Mouse (Mus musculus) liver, embryonic 18 days (tissue): ENCODE data around the gene Hoxa10. TPM values are rescaled to one million over a fixed set of nuclear protein-coding genes. Genes with fewer than 3 reads are reported as not detected.

Experiments
- polyA plus RNA-seq: library from polyadenylated mRNA; depleted of rRNA; stranded (reverse); fragments of >200 nt; gene quantifications from 2 replicates; pipeline ENCODE4 v1.2.3, GENCODE M21; 2012; rRNA removed

Gene Hoxa10
- polyA plus RNA-seq = 0.02 TPM in 2 replicates

DNA sequence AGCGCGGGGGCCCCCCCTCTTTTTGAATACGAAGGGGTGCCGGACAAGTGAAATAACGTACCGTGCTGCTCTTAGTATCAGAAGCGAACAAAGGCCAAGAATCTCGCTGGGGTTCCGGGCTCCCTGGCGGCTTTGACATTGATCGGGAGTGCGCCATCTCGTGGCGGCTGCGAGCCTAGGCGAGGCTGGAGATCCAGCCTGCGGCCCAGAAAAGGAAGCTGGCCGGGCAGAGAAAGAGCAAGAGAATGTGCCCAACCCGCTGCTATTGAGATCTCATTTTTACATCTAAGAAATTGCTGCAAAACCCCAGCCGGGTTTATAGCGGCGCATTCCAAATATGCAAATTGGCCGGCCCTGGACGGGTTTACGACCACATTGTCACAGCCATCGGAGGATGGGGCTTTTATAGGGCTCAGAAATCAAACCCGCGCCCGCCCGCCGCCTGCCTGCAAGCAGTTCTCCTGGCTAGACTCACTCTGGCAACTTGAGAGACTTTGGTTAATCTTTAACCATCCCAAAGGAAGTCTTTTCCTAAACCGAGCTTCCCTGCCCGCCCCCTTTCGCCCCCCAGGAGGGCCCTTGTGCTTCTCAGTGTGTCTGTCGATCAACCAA, at the start of gene Hoxa10:
Hoxa10 (minus strand) TSS at position 466 of the 612 bp plus-strand sequence.

DNA sequence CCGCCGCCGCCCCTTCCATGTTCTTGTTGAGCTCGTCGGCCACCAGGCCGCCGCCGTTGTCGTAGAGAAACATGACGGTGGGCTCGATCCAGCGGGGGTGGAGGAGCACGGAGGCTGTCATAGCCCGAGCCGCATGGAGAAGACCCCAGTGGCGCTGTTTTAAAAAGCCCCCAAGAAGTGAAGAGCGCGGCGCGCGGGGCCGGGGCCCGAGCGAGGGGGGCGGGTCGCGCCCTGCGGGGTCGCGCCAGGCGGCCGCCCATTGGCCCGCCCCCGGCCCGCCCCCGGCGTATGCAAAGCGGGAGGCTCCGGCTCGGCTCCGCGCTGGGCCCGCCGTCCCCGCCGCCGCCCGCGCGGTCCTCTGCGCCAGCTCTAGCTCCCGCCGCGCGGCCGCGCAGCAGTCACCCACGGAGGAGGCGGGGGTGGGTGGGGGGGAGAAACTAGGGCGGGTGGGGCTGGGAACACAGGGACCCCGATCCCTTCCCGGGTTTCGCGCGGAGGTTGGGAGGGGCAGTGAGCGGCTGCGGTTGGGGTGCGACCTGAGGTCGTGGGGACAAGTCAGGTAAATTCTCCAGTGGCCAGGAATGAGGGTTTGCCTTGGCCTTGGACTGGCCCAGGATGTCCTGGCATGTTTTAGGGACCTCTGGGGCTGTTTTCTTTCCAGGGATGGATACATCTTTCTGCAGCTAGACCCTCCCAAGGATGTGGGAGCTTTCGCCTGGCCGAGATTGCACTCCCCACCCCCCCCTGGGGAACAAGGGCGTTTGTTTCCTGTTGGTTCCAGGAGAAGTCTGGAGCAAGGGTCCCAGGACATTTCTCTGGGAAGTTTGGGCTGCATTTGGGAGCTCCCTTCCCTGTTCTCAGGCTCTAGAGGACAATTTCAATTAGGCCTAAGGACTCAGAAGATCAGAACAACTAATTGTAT, 20.3 kb upstream of the Hoxa10 start, which contains the start of gene Hoxa13:
Hoxa13 (minus strand) TSS at position 227 of the 922 bp plus-strand sequence.

DNA sequence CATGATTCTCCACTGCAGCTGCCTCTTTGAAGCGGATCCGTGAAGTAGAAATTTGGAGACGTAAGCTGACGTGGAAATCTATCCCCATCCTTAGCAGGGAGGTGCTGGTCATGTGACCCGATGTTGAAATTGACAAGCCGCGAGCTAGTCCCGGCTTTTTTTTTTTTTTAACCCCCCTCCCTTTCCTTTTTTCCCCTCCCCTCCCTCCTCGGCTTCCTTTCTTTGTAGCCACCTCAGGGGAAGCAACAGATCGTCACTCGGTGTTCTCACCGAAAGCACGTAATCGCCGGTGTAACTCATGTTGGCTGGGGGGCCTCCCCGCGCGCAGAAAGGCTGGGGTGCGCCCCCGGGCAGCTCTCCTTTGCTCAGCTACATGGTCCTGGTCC, 5.1 kb upstream of the Hoxa10 start, which contains the start of gene Hoxa11:
Hoxa11 (minus strand) TSS at position 54 of the 386 bp plus-strand sequence.

DNA sequence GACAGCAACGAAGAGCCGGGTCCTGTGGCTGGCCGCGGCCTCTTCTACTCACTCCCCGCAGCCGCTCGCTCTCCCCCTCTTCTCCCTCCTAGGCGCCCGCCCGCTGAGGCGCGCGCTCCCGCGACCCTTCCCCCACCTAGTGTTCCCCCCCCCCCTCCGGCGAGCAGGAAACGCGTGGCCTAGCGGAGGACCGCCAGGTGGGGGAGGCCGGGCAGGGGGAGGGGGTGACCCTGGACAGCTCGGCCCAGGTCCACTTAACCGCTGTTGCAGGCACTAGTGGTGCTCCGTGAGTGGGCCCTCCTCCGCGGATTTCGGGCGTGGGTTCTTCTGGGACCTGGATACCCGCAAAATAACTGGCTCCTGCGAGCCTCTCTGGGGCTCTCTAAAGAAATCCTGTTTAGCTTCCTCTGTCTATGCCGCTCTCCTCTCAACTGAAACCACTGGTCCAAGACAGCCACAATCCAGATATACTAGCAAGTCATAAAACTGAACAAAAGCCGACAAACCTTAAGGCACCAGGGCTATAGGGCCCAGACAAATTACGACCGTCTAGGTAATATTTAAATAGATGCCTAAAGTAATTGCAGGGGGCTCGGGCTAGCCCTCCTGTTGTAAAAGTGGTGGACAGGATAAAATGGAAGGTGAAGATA, 10.0 kb downstream of the Hoxa10 start, which contains the start of gene Hoxa9:
Hoxa9 (minus strand) TSS at position 574 of the 650 bp plus-strand sequence.

DNA sequence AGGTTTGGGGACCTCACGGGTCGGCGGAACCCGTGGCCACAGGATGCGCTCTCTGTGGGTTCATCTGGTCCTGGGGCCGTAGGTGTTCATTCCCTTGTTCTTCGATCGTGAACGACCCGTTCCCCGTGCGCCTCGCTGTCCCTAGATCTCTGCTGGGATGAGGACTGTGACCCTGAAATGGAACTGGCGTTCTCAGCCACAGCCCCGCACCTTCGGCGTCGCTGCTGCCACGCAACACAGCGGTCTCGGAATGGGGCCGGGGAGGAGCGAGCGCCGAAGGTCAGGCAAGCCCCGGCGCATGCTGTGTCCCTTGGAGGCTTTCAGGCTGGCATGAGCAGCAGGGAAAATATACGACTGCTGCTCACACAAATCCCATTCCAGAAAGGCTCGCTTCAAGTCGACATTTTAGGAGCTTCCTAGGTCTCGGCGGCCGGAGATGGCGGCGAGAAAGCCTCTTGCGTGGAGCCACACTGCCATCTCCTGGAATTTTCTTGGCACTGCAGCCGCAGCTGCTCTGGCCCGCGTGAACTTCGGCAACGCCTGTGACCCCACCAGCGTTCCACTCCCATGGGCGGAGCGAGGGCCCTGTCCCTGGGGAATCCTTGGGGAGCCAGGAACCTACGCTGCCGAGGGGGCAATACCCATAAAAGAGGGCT, 19.2 kb downstream of the Hoxa10 start, which contains the start of gene Hoxa7:
Hoxa7 (minus strand) TSS at position 518 of the 656 bp plus-strand sequence.

DNA sequence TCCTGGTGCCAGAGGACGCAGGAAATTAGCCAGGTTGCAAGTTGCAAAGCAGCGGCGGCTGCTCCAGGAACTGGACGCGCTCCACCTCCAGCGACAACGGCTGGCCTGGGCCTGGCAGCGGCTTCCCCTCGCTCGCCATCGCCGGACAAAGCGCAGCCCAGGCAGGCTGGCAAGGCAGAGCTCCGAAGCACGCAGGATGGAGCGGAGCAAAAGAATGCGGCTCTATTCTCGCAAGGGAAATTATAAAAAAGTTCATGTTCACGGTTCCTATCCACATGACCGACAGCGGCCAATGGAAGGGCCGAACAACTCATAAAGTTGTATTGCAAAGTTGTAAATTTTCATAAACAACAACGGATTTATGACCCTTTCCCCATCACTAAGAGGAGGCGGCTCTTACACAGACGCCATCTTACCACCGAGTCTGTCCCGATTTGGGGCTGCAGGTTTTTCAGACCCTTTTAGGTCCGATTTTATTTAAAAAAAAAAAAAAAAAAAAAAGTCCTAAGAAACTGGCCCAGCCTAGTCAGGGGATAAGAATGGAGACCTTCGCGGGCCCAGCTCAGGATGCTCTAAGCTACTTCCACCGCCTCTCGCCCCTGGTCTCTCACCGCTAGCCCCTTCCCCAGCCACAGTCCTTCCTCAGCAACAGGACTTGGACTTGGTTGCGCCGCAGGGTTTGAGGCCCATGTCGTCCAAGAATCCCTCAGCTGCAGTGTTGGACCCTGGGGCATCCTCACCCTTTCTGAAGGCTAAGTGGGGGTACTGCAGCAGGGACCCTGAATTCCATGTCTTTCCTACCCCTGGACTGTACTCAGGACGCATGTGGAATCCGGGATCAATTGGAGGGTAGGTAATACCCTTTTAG, 27.3 kb downstream of the Hoxa10 start, which contains the start of the genes Hoxa3 and Gm28308:
Hoxa3 (minus strand) TSS at position 218 of the 868 bp plus-strand sequence.
Gm28308 (minus strand) TSS at position 221 of the 868 bp plus-strand sequence.

DNA sequence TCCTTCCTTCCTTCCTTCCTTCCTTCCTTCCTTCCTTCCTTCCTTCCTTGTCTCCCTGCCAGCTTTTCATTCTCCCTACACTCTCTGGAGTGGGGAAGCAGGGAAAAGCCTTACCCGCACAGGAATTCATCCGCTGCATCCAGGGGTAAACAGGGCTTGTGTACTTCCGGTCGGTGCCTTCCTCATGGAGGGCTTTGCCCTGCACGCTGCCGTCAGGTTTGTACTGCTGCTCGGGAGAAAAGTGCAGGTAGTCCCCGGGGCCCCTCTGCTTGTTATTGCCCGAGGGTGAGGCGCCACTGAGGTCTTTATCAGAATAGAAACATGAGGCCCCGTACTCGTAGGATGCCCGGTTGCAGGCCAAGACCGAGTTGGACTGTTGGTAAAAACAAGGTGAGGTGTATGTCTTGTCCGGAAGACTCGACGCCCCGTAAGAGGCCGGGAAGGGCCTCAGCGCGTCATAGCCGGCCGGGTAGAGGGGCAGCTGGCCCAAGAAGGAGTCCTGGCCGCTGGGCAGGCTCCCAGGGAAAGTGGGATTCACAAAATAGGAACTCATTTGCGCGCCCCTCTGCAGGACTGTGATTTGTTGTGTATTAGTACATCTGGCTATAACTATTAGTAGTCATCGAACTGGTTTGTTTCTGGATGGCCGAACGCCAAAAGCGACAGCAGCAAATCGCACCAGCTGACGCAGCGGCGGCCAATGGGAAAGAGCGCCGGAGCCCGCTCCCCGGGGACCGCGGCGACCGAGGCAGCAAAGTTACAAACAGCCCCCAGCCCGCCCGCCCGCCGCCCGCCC, 32.4 kb downstream of the Hoxa10 start, which contains the start of gene Hoxa6:
Hoxa6 (minus strand) TSS at position 651 of the 796 bp plus-strand sequence.

DNA sequence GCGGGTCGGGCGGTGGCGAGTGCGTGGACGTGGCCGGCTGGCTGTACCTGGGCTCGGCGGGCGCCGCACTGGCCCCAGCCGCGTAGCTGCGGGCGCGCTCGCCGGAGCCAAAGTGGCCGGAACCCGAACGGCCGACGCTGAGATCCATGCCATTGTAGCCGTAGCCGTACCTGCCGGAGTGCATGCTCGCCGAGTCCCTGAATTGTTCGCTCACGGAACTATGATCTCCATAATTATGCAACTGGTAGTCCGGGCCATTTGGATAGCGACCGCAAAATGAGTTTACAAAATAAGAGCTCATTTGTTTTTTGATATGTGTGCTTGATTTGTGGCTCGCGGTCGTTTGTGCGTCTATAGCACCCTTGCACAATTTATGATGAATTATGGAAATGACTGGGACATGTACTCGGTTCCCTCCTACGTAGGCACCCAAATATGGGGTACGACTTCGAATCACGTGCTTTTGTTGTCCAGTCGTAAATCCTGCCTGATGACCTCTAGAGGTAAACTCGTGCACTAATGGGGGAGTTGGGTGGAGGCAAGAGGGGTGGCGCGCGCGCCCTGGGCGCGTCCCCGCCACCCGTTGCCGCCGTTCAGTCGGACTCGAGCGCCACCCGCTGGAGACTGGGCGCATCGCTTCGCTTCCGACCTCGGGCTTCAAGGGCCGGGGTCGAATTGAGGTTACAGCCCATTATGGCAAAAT, 36.5 kb downstream of the Hoxa10 start, which contains the start of gene Hoxa5:
Hoxa5 (minus strand) TSS at position 538 of the 703 bp plus-strand sequence.

DNA sequence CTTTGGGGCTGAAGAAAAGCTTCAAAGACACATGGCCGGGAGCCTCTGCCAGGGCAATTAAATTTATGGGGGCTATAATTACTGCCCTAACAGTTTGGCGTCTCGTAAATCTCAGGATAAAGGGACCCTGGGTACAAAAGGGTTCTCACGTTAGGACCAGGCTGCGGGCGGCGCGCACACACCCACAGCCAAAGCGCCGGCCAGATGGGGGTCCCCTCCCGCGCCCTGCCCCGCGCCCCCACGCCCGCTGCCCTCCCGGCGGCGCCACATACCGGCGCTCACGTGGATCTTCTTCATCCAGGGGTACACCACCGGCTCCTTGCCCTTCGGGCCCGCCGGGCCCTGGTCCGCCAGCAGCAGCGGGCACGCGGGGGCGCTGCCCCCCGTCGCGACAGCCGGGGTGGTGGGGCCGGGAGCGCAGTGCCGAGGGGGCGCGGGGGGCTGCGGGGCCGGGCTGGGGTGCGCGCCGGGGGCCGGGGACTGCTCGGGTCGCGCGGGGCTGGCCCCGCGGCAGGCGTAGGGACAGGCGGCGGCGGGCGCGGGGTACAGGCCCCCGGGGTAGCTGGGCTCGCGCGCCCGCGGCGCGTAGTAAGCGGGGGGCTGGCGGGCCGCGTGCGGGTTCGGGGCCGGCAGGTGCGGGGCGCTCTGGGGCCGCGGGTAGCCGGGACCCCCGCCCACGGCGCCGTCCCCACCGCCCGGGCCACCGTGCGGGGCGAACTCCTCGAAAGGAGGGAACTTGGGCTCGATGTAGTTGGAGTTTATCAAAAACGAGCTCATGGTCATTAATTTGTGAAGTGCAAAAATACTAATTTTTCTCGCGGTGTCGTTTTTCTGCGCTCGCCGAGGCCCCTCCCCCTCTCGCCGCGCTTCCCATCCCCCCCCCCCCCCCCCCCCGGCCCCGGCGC, 49.5 kb downstream of the Hoxa10 start, which contains the start of gene Hoxa4:
Hoxa4 (minus strand) TSS at position 848 of the 905 bp plus-strand sequence.

Other genes starting within 250 kb of the Hoxa10 start
- gene Skap2, start 228.3 kb downstream of the Hoxa10 start, polyA plus RNA-seq = 15.6 and 16.3 TPM in 2 replicates
- 0.30 and 0.35 TPM in 2 replicates for gene Hoxa1, start 82.5 kb downstream of the Hoxa10 start, polyA plus RNA-seq
- 0.30 and 0.35 TPM in 2 replicates for gene Hoxa2, start 76.0 kb downstream of the Hoxa10 start, polyA plus RNA-seq
- 0.05 and 0.07 TPM in 2 replicates for gene 5730596B20Rik, start 63.4 kb downstream of the Hoxa10 start, polyA plus RNA-seq
- gene Hoxa4, start 49.1 kb downstream of the Hoxa10 start, polyA plus RNA-seq = 0.26 and 0.28 TPM in 2 replicates
- gene Hoxa5, start 36.3 kb downstream of the Hoxa10 start, polyA plus RNA-seq = 1.0 and 1.2 TPM in 2 replicates
- not detected in 2 replicates for gene Hoxa6, start 32.1 kb downstream of the Hoxa10 start, polyA plus RNA-seq
- gene Hoxa3, start 27.5 kb downstream of the Hoxa10 start, polyA plus RNA-seq = 0.38 and 0.46 TPM in 2 replicates
- gene Gm28308, start 27.5 kb downstream of the Hoxa10 start, polyA plus RNA-seq = not detected in 2 replicates
- 0.23 and 0.26 TPM in 2 replicates for gene Hoxa7, start 19.0 kb downstream of the Hoxa10 start, polyA plus RNA-seq
- gene Hoxa9, start 9.8 kb downstream of the Hoxa10 start, polyA plus RNA-seq = 0.31 and 0.45 TPM in 2 replicates
- gene Hoxa11, start 5.0 kb upstream of the Hoxa10 start, polyA plus RNA-seq = not detected in 2 replicates
- not detected in 2 replicates for gene Hoxa13, start 20.0 kb upstream of the Hoxa10 start, polyA plus RNA-seq
- not detected in 2 replicates for gene Evx1, start 72.6 kb upstream of the Hoxa10 start, polyA plus RNA-seq